Mouse (Mus musculus): ENCODE measurements around the gene Msln.

The Msln gene

GRCm38 (mm10) chr17:25723919-25724318 lies 30.3 kb downstream of the Msln start:
- no peak for DNase-seq (ENCODE audit: low spot score in 2 of 2)

DNA sequence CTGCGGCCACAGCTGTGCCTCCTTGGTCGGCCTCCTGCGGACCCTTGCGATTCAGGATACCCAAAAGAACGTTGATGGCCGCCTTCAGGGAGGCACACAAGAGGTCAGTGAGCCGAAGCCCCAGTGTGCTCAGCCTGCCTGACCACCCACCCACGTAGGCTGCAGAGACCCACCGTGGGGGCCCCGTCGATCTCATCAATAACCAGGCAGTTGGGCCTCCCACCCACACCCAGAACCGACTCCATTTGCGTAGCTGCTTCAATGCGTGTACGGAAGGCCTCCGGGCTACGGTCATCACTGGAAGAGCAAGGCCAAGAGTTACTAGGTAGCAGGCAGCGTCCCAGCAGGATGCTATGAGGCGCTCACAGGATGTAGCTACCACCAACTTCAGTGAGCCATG lies 30.7 kb downstream of the Msln start:
- DNase-seq (ENCODE audit: low spot score in 2 of 2): no peak

DNA sequence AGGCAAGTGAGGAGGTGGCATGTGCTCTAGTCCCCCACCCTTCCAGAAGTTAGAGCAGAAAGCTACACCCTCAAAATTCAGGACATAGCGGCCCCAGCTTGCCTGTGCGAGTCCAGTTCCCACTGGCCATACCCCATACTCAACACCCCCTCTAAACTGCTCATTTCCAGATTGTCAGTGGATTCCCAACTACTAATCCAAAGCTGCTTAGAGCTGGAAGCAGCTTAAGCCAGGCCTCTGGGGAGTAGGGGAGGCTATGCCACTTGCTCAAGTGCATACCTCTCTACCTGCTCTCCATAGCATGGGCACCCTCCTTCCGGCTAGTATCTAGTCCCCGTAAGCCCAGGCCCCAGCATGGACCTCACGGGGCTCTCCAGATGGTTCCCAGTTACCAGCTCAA lies 32.7 kb downstream of the Msln start:
- no peak for DNase-seq (ENCODE audit: low spot score in 2 of 2)

- DNase-seq (ENCODE audit: low spot score in 2 of 2): no peak
Observed at GRCm38 (mm10) chr17:25717691-25718090, 36.5 kb downstream of the Msln start.

- DNase-seq (ENCODE audit: low spot score in 2 of 2): peak; percentile 43 to 55
Observed at GRCm38 (mm10) chr17:25716711-25717637, 37.2 kb downstream of the Msln start, which contains the start of gene Gng13. Gene Gng13 (plus strand): TSS chr17:25717171.

DNA sequence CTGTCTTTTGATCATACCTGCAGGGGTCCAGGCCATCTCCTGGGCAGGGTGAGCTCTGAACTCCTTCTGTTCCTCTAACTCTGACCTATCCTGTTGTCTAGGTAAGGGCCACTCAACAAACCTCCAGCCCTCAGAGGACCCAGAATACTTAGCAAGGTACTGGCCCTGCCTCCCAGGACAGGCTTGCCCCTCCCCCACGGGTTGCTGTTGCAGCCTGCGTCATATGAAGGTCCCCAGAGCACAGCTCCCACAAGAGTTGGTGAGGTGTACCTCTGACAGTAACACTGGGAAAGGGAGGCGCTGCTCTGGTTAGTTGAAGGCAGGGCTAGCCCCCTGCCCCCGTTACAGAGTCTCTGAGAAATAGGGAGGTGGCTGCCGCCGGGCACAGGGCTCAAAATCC lies 38.0 kb downstream of the Msln start:
- no peak for DNase-seq (ENCODE audit: low spot score in 2 of 2)

GRCm38 (mm10) chr17:25715627-25716026 lies 38.6 kb downstream of the Msln start:
- no peak for DNase-seq (ENCODE audit: low spot score in 2 of 2)

- no peak for DNase-seq (ENCODE audit: low spot score in 2 of 2)
Observed at GRCm38 (mm10) chr17:25711136-25711535, 43.0 kb downstream of the Msln start.

DNA sequence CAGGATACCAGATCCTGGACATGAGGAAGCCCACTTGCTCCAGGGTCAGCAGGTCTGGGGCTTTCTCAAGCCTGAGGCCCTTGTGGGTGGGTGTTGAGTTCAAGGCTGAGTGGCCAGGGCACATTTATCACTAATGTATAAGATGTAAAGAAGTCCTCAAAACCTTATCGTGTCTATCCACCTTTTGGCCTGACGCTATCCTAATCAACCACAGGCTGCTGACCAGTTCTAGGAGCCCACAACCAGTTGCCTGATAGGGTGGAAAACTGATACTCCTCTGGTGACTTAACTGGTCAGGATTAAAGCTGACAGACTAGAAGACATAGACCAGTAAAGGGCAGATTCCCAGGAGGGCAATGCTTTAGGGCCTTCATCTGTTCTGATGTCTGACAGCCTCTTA lies 44.2 kb downstream of the Msln start:
- no peak for DNase-seq (ENCODE audit: low spot score in 2 of 2)

- no peak for DNase-seq (ENCODE audit: low spot score in 2 of 2)
Observed at GRCm38 (mm10) chr17:25700863-25701496, 53.2 kb downstream of the Msln start.

Data from frontal cortex, postnatal 36 days (tissue).